ENCODE assay signal across 7 mouse cellular contexts in genomic region chr11:119937772-119938502, GRCm38 (mm10). TPM values are rescaled to one million over a fixed set of nuclear protein-coding genes. Genes with fewer than 3 reads are reported as not detected.
DNase-seq lines count a peak whose midpoint lies in the region; ATAC-seq and TF ChIP-seq lines count a peak whose summit lies in the region.

No protein-coding gene starts in this region.

- H3K9me3 ChIP-seq in midbrain, embryonic 16.5 days (replicated peaks; ENCODE audit: control insufficient read depth, low read length, poor library complexity, severe bottlenecking) = no peaks in the 10 kb centered on the region
- no peaks in the 10 kb centered on the region for H3K9me3 ChIP-seq in midbrain, embryonic 11.5 days (ENCODE audit: control insufficient read depth, low read length)
- H3K9me3 ChIP-seq in forebrain, embryonic 16.5 days (ENCODE audit: control insufficient read depth, low read length) = no peaks in the 10 kb centered on the region
- H3K9me3 ChIP-seq in stomach, embryonic 14.5 days (ENCODE audit: control insufficient read depth, low read depth, low read length) = no peaks in the 10 kb centered on the region

- TF ChIP-seq EP300 in heart, adult 2 months (IDR thresholded peaks at IDR 0.05; ENCODE audit: insufficient read depth, low read depth, low read length) = no peak

- no peak for DNase-seq in midbrain, embryonic 11.5 days (ENCODE audit: low spot score, missing footprints)
- DNase-seq in kidney, postnatal 25 days = peak; percentile 60 to 92
- DNase-seq in adrenal gland, postnatal 14 days = no peak
- no peak for DNase-seq in heart, adult 2 months

- TF ChIP-seq CTCF in heart, adult 2 months (IDR thresholded peaks at IDR 0.05) = no peak

- H3K27ac ChIP-seq in midbrain, embryonic 16.5 days (ENCODE audit: low read length) = no peak overlapping the region
- H3K27ac ChIP-seq in midbrain, embryonic 11.5 days (ENCODE audit: low read depth, low read length) = no peak overlapping the region
- H3K27ac ChIP-seq in forebrain, embryonic 16.5 days (ENCODE audit: low read length) = peak overlapping the region; percentile 85
- H3K27ac ChIP-seq in stomach, embryonic 14.5 days (ENCODE audit: low read length) = peak overlapping the region; percentile 78
- no peak overlapping the region for H3K27ac ChIP-seq in heart, adult 2 months

- no peak for ATAC-seq in midbrain, embryonic 16.5 days
- ATAC-seq in midbrain, embryonic 11.5 days (ENCODE audit: low FRiP score) = no peak
- ATAC-seq in forebrain, embryonic 16.5 days = no peak
- no peak for ATAC-seq in stomach, embryonic 14.5 days (ENCODE audit: insufficient number of reproducible peaks, insufficient read depth, low FRiP score, low read depth)

- no peak for TF ChIP-seq POLR2A in heart, adult 2 months (IDR thresholded peaks at IDR 0.05; ENCODE audit: insufficient read depth, low read depth, low read length)

- H3K27me3 ChIP-seq in midbrain, embryonic 16.5 days (ENCODE audit: control insufficient read depth, insufficient read depth, low read depth, low read length) = 0 out of 2 replicates have a peak, but pooled peaks cover 3% of the 10 kb centered on the region
- peaks cover 3% of the 10 kb centered on the region; the same call in 1 of the 2 replicates for H3K27me3 ChIP-seq in midbrain, embryonic 11.5 days (ENCODE audit: control insufficient read depth, insufficient read depth, low read length)
- H3K27me3 ChIP-seq in forebrain, embryonic 16.5 days (replicated peaks; ENCODE audit: control insufficient read depth, insufficient read depth, low read length) = no peaks in the 10 kb centered on the region
- H3K27me3 ChIP-seq in stomach, embryonic 14.5 days (ENCODE audit: control insufficient read depth, insufficient read depth, low read length) = no peaks in the 10 kb centered on the region
- H3K27me3 ChIP-seq in heart, adult 2 months (ENCODE audit: control insufficient read depth, insufficient read depth, low read length) = no peaks in the 10 kb centered on the region

- H3K9ac ChIP-seq in midbrain, embryonic 16.5 days (ENCODE audit: low read depth, low read length) = 0 out of 2 replicates have a peak overlapping the region, but pooled peaks have one; percentile 3
- H3K9ac ChIP-seq in midbrain, embryonic 11.5 days (ENCODE audit: low read length) = no peak overlapping the region
- peak overlapping the region; percentile 35; the same call in 1 of the 2 replicates for H3K9ac ChIP-seq in forebrain, embryonic 16.5 days (replicated peaks; ENCODE audit: low read depth, low read length)
- H3K9ac ChIP-seq in stomach, embryonic 14.5 days (replicated peaks; ENCODE audit: low read depth, low read length) = 0 out of 2 replicates have a peak overlapping the region, but pooled peaks have one; percentile 6
- H3K9ac ChIP-seq in heart, adult 2 months (ENCODE audit: low read depth, low read length) = no peak overlapping the region

- H3K36me3 ChIP-seq in midbrain, embryonic 16.5 days (ENCODE audit: control insufficient read depth, insufficient read depth, low read length) = no peaks in the 10 kb centered on the region
- no peaks in the 10 kb centered on the region for H3K36me3 ChIP-seq in midbrain, embryonic 11.5 days (ENCODE audit: control insufficient read depth, insufficient read depth, low read length)
- no peaks in the 10 kb centered on the region for H3K36me3 ChIP-seq in forebrain, embryonic 16.5 days (ENCODE audit: control insufficient read depth, insufficient read depth)
- H3K36me3 ChIP-seq in stomach, embryonic 14.5 days (ENCODE audit: control insufficient read depth, insufficient read depth, low read length) = no peaks in the 10 kb centered on the region
- H3K36me3 ChIP-seq in heart, adult 2 months (ENCODE audit: control insufficient read depth, insufficient read depth, low read length) = no peaks in the 10 kb centered on the region

- H3K79me2 ChIP-seq in heart, adult 2 months (replicated peaks; ENCODE audit: control insufficient read depth, insufficient read depth, low read length) = no peaks in the 10 kb centered on the region

- peaks cover 5% of the 10 kb centered on the region for H3K4me1 ChIP-seq in midbrain, embryonic 16.5 days (ENCODE audit: control insufficient read depth, insufficient read depth, low read length)
- H3K4me1 ChIP-seq in midbrain, embryonic 11.5 days (ENCODE audit: control insufficient read depth, insufficient read depth, low read length) = peaks cover 9% of the 10 kb centered on the region
- peaks cover 74% of the 10 kb centered on the region for H3K4me1 ChIP-seq in forebrain, embryonic 16.5 days (replicated peaks; ENCODE audit: control insufficient read depth, insufficient read depth, low read length)
- peaks cover 59% of the 10 kb centered on the region for H3K4me1 ChIP-seq in stomach, embryonic 14.5 days (ENCODE audit: control insufficient read depth, insufficient read depth, low read length)
- peaks cover 6% of the 10 kb centered on the region for H3K4me1 ChIP-seq in heart, adult 2 months (ENCODE audit: control insufficient read depth, insufficient read depth, low read length)

- intact Hi-C loops in heart, adult 2 months (cut with DNase I) = loop anchor here (10.0 kb wide), 1 partner anchor 157 kb away; the partner anchor contains the start of genes Ndufaf8 and Tepsin

- 58% methylated on average over 19 of the region's 19 CpGs for WGBS in midbrain, embryonic 16.5 days
- 62% methylated on average over 19 of the region's 19 CpGs for WGBS in midbrain, embryonic 11.5 days
- 61% methylated on average over 19 of the region's 19 CpGs for WGBS in forebrain, embryonic 16.5 days
- 54% methylated on average over 19 of the region's 19 CpGs for WGBS in stomach, embryonic 14.5 days
- 69% methylated on average over 19 of the region's 19 CpGs for WGBS in heart, adult 2 months

- H3K4me2 ChIP-seq in midbrain, embryonic 16.5 days (ENCODE audit: low read length) = no peak overlapping the region
- no peak overlapping the region for H3K4me2 ChIP-seq in midbrain, embryonic 11.5 days
- H3K4me2 ChIP-seq in forebrain, embryonic 16.5 days (ENCODE audit: low read length) = peak overlapping the region; percentile 21
- H3K4me2 ChIP-seq in stomach, embryonic 14.5 days (replicated peaks; ENCODE audit: low read depth, low read length) = peak overlapping the region; percentile 20; the same call in 1 of the 2 replicates

- H3K4me3 ChIP-seq in midbrain, embryonic 16.5 days (ENCODE audit: low read depth, low read length) = no peak overlapping the region
- H3K4me3 ChIP-seq in midbrain, embryonic 11.5 days (ENCODE audit: low read depth, low read length) = no peak overlapping the region
- H3K4me3 ChIP-seq in forebrain, embryonic 16.5 days (replicated peaks; ENCODE audit: low read length) = no peak overlapping the region
- no peak overlapping the region for H3K4me3 ChIP-seq in stomach, embryonic 14.5 days (ENCODE audit: low read depth, low read length)
- H3K4me3 ChIP-seq in heart, adult 2 months = no peak overlapping the region

RNA-seq across cellular contexts. Expression of gene Baiap2, which starts 4.6 kb away (rescaled TPM):
- 14.7 and 15.7 TPM in 2 replicates for polyA plus RNA-seq in midbrain, embryonic 16.5 days (2015; fragmentation: Nextera tagmentation; extraction: Ambion mirVana)
- 9.0 and 9.8 TPM in 2 replicates for polyA plus RNA-seq in midbrain, embryonic 11.5 days (2014; fragmentation: Nextera tagmentation; extraction: Ambion mirVana)
- 36.5 and 38.7 TPM in 2 replicates for polyA plus RNA-seq in forebrain, embryonic 16.5 days (2015; fragmentation: Nextera tagmentation; extraction: Ambion mirVana)
- polyA plus RNA-seq in stomach, embryonic 14.5 days (2014; fragmentation: Nextera tagmentation; extraction: Ambion mirVana) = 27.6 and 28.0 TPM in 2 replicates
- 20.8 TPM in 2 replicates for total RNA-seq in adrenal gland, postnatal 14 days (2021)
- total RNA-seq in heart, adult 2 months (2021) = 10 to 100 TPM in 1 of 2 experiments, 1 to 10 TPM in 1; 5.8 to 10.3 TPM
- 10.5 and 10.9 TPM in 2 replicates for polyA plus RNA-seq in heart, adult 2 months (2012; rRNA removed)

RNA-seq across cellular contexts. Expression of gene Chmp6, which starts 24.7 kb away (rescaled TPM):
- polyA plus RNA-seq in midbrain, embryonic 16.5 days (2015; fragmentation: Nextera tagmentation; extraction: Ambion mirVana) = 109 and 115 TPM in 2 replicates
- polyA plus RNA-seq in midbrain, embryonic 11.5 days (2014; fragmentation: Nextera tagmentation; extraction: Ambion mirVana) = 85.4 and 91.8 TPM in 2 replicates
- polyA plus RNA-seq in forebrain, embryonic 16.5 days (2015; fragmentation: Nextera tagmentation; extraction: Ambion mirVana) = 83.4 and 96.5 TPM in 2 replicates
- 85.9 and 89.5 TPM in 2 replicates for polyA plus RNA-seq in stomach, embryonic 14.5 days (2014; fragmentation: Nextera tagmentation; extraction: Ambion mirVana)
- 31.0 and 37.3 TPM in 2 replicates for total RNA-seq in adrenal gland, postnatal 14 days (2021)
- 10 to 100 TPM; 25.9 to 30.1 TPM for total RNA-seq in heart, adult 2 months (2021)
- 26.8 and 28.9 TPM in 2 replicates for polyA plus RNA-seq in heart, adult 2 months (2012; rRNA removed)

Comparison
In these comparisons a context has a peak if more than half of its experiments do, and no peak if none do; other contexts are left out.
1. H3K9ac ChIP-seq: peak in midbrain, embryonic 16.5 days (single experiment), forebrain, embryonic 16.5 days (single experiment) and stomach, embryonic 14.5 days (single experiment); none in midbrain, embryonic 11.5 days (single experiment) and heart, adult 2 months (single experiment).
2. H3K27ac ChIP-seq: peak in forebrain, embryonic 16.5 days (single experiment) and stomach, embryonic 14.5 days (single experiment); none in midbrain, embryonic 16.5 days (single experiment), midbrain, embryonic 11.5 days (single experiment) and heart, adult 2 months (single experiment).
3. H3K4me2 ChIP-seq: peak in forebrain, embryonic 16.5 days (single experiment) and stomach, embryonic 14.5 days (single experiment); none in midbrain, embryonic 16.5 days (single experiment) and midbrain, embryonic 11.5 days (single experiment).
4. DNase-seq: peak in kidney, postnatal 25 days (2 of 2); none in midbrain, embryonic 11.5 days (single experiment), adrenal gland, postnatal 14 days (single experiment) and heart, adult 2 months (0 of 2).